Mouse (Mus musculus) limb, embryonic 15.5 days (tissue): Measurements from ENCODE around the gene Tango6. TPM values are rescaled to one million over a fixed set of nuclear protein-coding genes. Genes with fewer than 3 reads are reported as not detected.

Experiments used
- ATAC-seq: fragments of 200-750 bp; cut with Nextera tagmentation; 2 replicates; pipeline ENCODE4 v1.8.0; 2017; ENCODE audit warnings: low read depth, moderate TSS enrichment; ENCODE audit not compliant: insufficient number of reproducible peaks, low FRiP score, low TSS enrichment
- H3K27ac ChIP-seq: fragments of 300-500 bp; sonication (generic); 2 replicates; pipeline ENCODE4 v1.5.1; 2015; ENCODE audit warnings: moderate library complexity, mild to moderate bottlenecking, inconsistent platforms
- H3K27me3 ChIP-seq: fragments of 300-500 bp; sonication (generic); 2 replicates; pipeline ENCODE4 v1.6.1; 2015; ENCODE audit warnings: inconsistent platforms
- H3K36me3 ChIP-seq: fragments of 300-500 bp; sonication (generic); 2 replicates; pipeline ENCODE4 v1.6.1; 2015; ENCODE audit warnings: inconsistent platforms
- H3K4me1 ChIP-seq: fragments of 300-500 bp; sonication (generic); 2 replicates; pipeline ENCODE4 v1.6.1; 2015; ENCODE audit warnings: inconsistent platforms
- H3K4me2 ChIP-seq: fragments of 300-500 bp; sonication (generic); 2 replicates; pipeline ENCODE4 v1.6.1; 2015; ENCODE audit warnings: mild to moderate bottlenecking, inconsistent platforms
- H3K4me3 ChIP-seq: fragments of 300-500 bp; sonication (generic); 2 replicates; pipeline ENCODE4 v1.5.1; 2015; ENCODE audit warnings: mild to moderate bottlenecking, inconsistent platforms
- H3K9ac ChIP-seq: fragments of 300-500 bp; sonication (generic); 2 replicates; pipeline ENCODE4 v1.6.1; 2015; ENCODE audit warnings: inconsistent platforms
- H3K9me3 ChIP-seq: fragments of 300-500 bp; sonication (generic); 2 replicates; pipeline ENCODE4 v1.6.1; 2016; ENCODE audit warnings: inconsistent platforms
- WGBS: fragments of 180-500 bp; shearing (Covaris S2); methylation state at CpG from one replicate; pipeline ENCODE4 v1.1.7; 2015; 5-methylcytosine and 5-hydroxymethylcytosine counted together
- polyA plus RNA-seq: library from polyadenylated mRNA; unstranded; fragments of >200 nt; fragmentation: Nextera tagmentation; extraction: Ambion mirVana; gene quantifications from 2 replicates; pipeline ENCODE4 v1.2.1, GENCODE M21; 2015

The Tango6 gene
- polyA plus RNA-seq, 1 experiment from 2014 or later: 8.2 TPM

GRCm38 (mm10) chr8:106727889-106728288 is 45.0 kb downstream of the Tango6 start:
- H3K36me3 ChIP-seq: peaks cover 11% of the 10 kb centered on the region
- H3K4me2 ChIP-seq: no peak overlapping the region
- H3K9me3 ChIP-seq: no peaks in the 10 kb centered on the region
- 67% methylated on average over 1 of the region's 1 CpGs for WGBS
- no peak overlapping the region for H3K4me3 ChIP-seq
- no peaks in the 10 kb centered on the region for H3K27me3 ChIP-seq
- H3K9ac ChIP-seq: no peak overlapping the region
- no peak overlapping the region for H3K27ac ChIP-seq
- no peak for ATAC-seq
- no peaks in the 10 kb centered on the region for H3K4me1 ChIP-seq

GRCm38 (mm10) chr8:106732921-106733320 is 50.1 kb downstream of the Tango6 start:
- Histone ChIP-seq H3K9me3 (no peaks in the 10 kb centered on the region), H3K4me3 (no peak overlapping the region), H3K36me3 (peaks cover 9% of the 10 kb centered on the region; the same call in 1 of the 2 replicates), H3K4me1 (peaks cover 9% of the 10 kb centered on the region), H3K4me2 (no peak overlapping the region), H3K9ac (no peak overlapping the region), H3K27me3 (no peaks in the 10 kb centered on the region), H3K27ac (no peak overlapping the region)
- WGBS: 18% methylated on average over 5 of the region's 5 CpGs
- no peak for ATAC-seq

GRCm38 (mm10) chr8:106733703-106734102 is 50.8 kb downstream of the Tango6 start:
- Histone ChIP-seq H3K27ac (no peak overlapping the region), H3K9ac (no peak overlapping the region), H3K4me1 (peaks cover 9% of the 10 kb centered on the region), H3K4me2 (no peak overlapping the region), H3K36me3 (peaks cover 9% of the 10 kb centered on the region; the same call in 1 of the 2 replicates), H3K4me3 (no peak overlapping the region), H3K27me3 (no peaks in the 10 kb centered on the region), H3K9me3 (no peaks in the 10 kb centered on the region)
- 61% methylated on average over 3 of the region's 3 CpGs for WGBS
- ATAC-seq: no peak

GRCm38 (mm10) chr8:106734222-106734621 is 51.4 kb downstream of the Tango6 start:
- peaks cover 9% of the 10 kb centered on the region for H3K4me1 ChIP-seq
- H3K27me3 ChIP-seq: no peaks in the 10 kb centered on the region
- H3K36me3 ChIP-seq: peaks cover 10% of the 10 kb centered on the region; the same call in 1 of the 2 replicates
- H3K9me3 ChIP-seq: no peaks in the 10 kb centered on the region
- no peak overlapping the region for H3K4me3 ChIP-seq
- no peak overlapping the region for H3K9ac ChIP-seq
- no peak overlapping the region for H3K4me2 ChIP-seq
- no peak overlapping the region for H3K27ac ChIP-seq
- no peak for ATAC-seq

- no peaks in the 10 kb centered on the region for H3K27me3 ChIP-seq
- H3K9me3 ChIP-seq: no peaks in the 10 kb centered on the region
- no peak for ATAC-seq
- H3K4me1 ChIP-seq: peaks cover 9% of the 10 kb centered on the region
- no peak overlapping the region for H3K27ac ChIP-seq
- H3K9ac ChIP-seq: no peak overlapping the region
- no peak overlapping the region for H3K4me2 ChIP-seq
- 52% methylated on average over 13 of the region's 13 CpGs for WGBS
- H3K4me3 ChIP-seq: no peak overlapping the region
- peaks cover 18% of the 10 kb centered on the region for H3K36me3 ChIP-seq
These were observed 54.2 kb downstream of the Tango6 start for GRCm38 (mm10) chr8:106736861-106737662.

GRCm38 (mm10) chr8:106737846-106738245 is 55.0 kb downstream of the Tango6 start:
- Histone ChIP-seq H3K27ac (no peak overlapping the region), H3K36me3 (peaks cover 25% of the 10 kb centered on the region), H3K9ac (no peak overlapping the region), H3K4me3 (no peak overlapping the region), H3K9me3 (no peaks in the 10 kb centered on the region), H3K4me2 (no peak overlapping the region), H3K27me3 (no peaks in the 10 kb centered on the region), H3K4me1 (peaks cover 9% of the 10 kb centered on the region)
- WGBS: 88% methylated on average over 2 of the region's 2 CpGs
- no peak for ATAC-seq

GRCm38 (mm10) chr8:106742321-106742720 is 59.5 kb downstream of the Tango6 start:
- ATAC-seq: no peak
- no peak overlapping the region for H3K9ac ChIP-seq
- no peaks in the 10 kb centered on the region for H3K9me3 ChIP-seq
- no peaks in the 10 kb centered on the region for H3K27me3 ChIP-seq
- H3K4me2 ChIP-seq: no peak overlapping the region
- 94% methylated on average over 10 of the region's 10 CpGs for WGBS
- H3K4me1 ChIP-seq: no peaks in the 10 kb centered on the region
- no peak overlapping the region for H3K4me3 ChIP-seq
- peaks cover 37% of the 10 kb centered on the region for H3K36me3 ChIP-seq
- H3K27ac ChIP-seq: no peak overlapping the region

- Histone ChIP-seq H3K27ac (no peak overlapping the region), H3K9me3 (no peaks in the 10 kb centered on the region), H3K9ac (no peak overlapping the region), H3K27me3 (no peaks in the 10 kb centered on the region), H3K4me2 (no peak overlapping the region), H3K4me3 (no peak overlapping the region), H3K36me3 (peaks cover 44% of the 10 kb centered on the region), H3K4me1 (no peaks in the 10 kb centered on the region)
- no peak for ATAC-seq
- 95% methylated on average over 1 of the region's 1 CpGs for WGBS
These were observed 60.5 kb downstream of the Tango6 start for GRCm38 (mm10) chr8:106743361-106743760.

- ATAC-seq: no peak
- 57% methylated on average over 3 of the region's 3 CpGs for WGBS
- H3K9me3 ChIP-seq: no peaks in the 10 kb centered on the region
- 0 out of 2 replicates have a peak, but pooled peaks cover 2% of the 10 kb centered on the region for H3K4me1 ChIP-seq
- H3K27me3 ChIP-seq: no peaks in the 10 kb centered on the region
- no peak overlapping the region for H3K9ac ChIP-seq
- H3K36me3 ChIP-seq: no peaks in the 10 kb centered on the region
- H3K27ac ChIP-seq: no peak overlapping the region
- no peak overlapping the region for H3K4me2 ChIP-seq
- no peak overlapping the region for H3K4me3 ChIP-seq
These were observed 70.6 kb downstream of the Tango6 start for GRCm38 (mm10) chr8:106753436-106753835.

- no peaks in the 10 kb centered on the region for H3K9me3 ChIP-seq
- 0 out of 2 replicates have a peak overlapping the region, but pooled peaks have one; percentile 19 for H3K27ac ChIP-seq
- no peak overlapping the region for H3K9ac ChIP-seq
- WGBS: 29% methylated on average over 4 of the region's 4 CpGs
- H3K36me3 ChIP-seq: no peaks in the 10 kb centered on the region
- H3K4me3 ChIP-seq: no peak overlapping the region
- H3K4me1 ChIP-seq: peaks cover 5% of the 10 kb centered on the region
- H3K27me3 ChIP-seq: no peaks in the 10 kb centered on the region
- H3K4me2 ChIP-seq: no peak overlapping the region
- no peak for ATAC-seq
These were observed 78.4 kb downstream of the Tango6 start for GRCm38 (mm10) chr8:106761317-106761716.

GRCm38 (mm10) chr8:106761867-106762523 is 79.1 kb downstream of the Tango6 start:
- Histone ChIP-seq H3K4me3 (no peak overlapping the region), H3K27me3 (no peaks in the 10 kb centered on the region), H3K4me2 (no peak overlapping the region), H3K9me3 (no peaks in the 10 kb centered on the region), H3K36me3 (no peaks in the 10 kb centered on the region), H3K4me1 (peaks cover 5% of the 10 kb centered on the region), H3K9ac (no peak overlapping the region), H3K27ac (no peak overlapping the region)
- no peak for ATAC-seq
- WGBS: 13% methylated on average over 7 of the region's 7 CpGs

GRCm38 (mm10) chr8:106764529-106764928 is 81.7 kb downstream of the Tango6 start:
- H3K36me3 ChIP-seq: no peaks in the 10 kb centered on the region

More at GRCm38 (mm10) chr8:106764529-106764928, 81.7 kb downstream of the Tango6 start:
- no peak for ATAC-seq
- Histone ChIP-seq H3K27me3 (no peaks in the 10 kb centered on the region), H3K9me3 (no peaks in the 10 kb centered on the region), H3K27ac (no peak overlapping the region), H3K4me3 (no peak overlapping the region), H3K4me2 (no peak overlapping the region), H3K9ac (no peak overlapping the region), H3K4me1 (peaks cover 5% of the 10 kb centered on the region)
- 96% methylated on average over 1 of the region's 1 CpGs for WGBS
